Mouse (Mus musculus): ENCODE results near the gene Hmg20b. TPM values are rescaled to one million over a fixed set of nuclear protein-coding genes. Genes with fewer than 3 reads are reported as not detected.

Gene Hmg20b
- polyA plus RNA-seq, 1 experiment from 2014 or later: 86.5 TPM

DNA sequence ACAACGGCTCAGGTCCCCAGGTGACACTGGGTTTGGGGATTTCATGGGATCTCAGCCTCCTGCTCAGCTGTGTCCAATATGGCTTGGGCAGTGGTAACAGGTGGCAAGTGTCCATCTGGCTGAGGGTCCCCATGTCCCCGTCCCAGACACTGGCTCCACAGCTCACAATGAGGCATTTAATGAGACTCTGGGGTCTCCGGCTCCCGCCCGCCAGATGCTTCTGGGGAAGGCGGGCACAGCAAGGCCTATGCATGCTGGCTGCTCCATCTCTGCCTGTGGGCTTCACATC is 16.9 kb upstream of the Hmg20b start:
- Histone ChIP-seq H3K4me2 (ENCODE audit: low read depth, low read length) (no peak overlapping the region), H3K27me3 (ENCODE audit: control insufficient read depth, insufficient read depth, low read length) (no peaks in the 10 kb centered on the region), H3K9me3 (replicated peaks; ENCODE audit: control insufficient read depth, low read length) (no peaks in the 10 kb centered on the region), H3K36me3 (ENCODE audit: control insufficient read depth, insufficient read depth) (peaks cover 43% of the 10 kb centered on the region), H3K4me3 (ENCODE audit: low read length) (no peak overlapping the region), H3K4me1 (ENCODE audit: control insufficient read depth, insufficient read depth, low read length) (peaks cover 34% of the 10 kb centered on the region), H3K9ac (ENCODE audit: low read length) (no peak overlapping the region), H3K27ac (ENCODE audit: low read length) (no peak overlapping the region)
- WGBS: 88% methylated on average over 6 of the region's 6 CpGs
- ATAC-seq (replicated peaks; ENCODE audit: extremely low read depth, insufficient read depth, low FRiP score): no peak

DNA sequence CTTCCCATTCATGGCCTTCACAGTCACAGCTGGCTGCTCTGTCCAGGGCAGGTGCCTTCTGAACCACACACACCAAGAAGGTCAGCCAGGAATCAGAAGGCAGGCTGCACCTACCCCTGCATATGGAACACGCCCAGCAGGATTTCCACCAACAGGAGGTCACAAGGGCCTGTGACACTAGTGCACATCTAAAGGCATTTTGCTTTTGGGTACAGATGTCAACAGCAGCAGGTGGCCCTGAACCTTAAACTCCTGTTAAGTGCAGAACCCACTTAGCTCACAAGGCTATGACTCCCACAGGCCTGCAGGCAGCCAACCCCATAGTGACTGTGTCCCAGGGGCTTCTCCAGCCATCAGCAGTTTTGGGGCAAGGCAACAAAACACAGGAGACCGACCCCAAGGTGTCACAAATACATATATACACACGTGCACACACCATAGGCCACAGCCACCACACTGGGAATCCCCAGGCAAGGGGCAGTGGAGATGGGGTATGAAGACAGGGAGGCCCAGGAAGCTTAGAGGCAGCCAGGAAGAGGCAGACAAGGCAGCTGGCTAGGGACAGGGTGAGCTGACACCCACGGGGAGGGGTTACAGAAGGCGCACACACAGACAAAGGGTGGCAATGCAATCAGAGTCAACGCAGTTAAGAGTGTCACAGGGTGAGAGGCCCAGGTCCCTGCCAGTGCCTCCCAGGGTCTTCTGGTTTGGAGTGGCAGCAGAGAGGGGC is 16.4 kb upstream of the Hmg20b start:
- Histone ChIP-seq H3K4me3 (ENCODE audit: low read length) (no peak overlapping the region), H3K9me3 (replicated peaks; ENCODE audit: control insufficient read depth, low read length) (no peaks in the 10 kb centered on the region), H3K4me2 (ENCODE audit: low read depth, low read length) (no peak overlapping the region), H3K9ac (ENCODE audit: low read length) (no peak overlapping the region), H3K4me1 (ENCODE audit: control insufficient read depth, insufficient read depth, low read length) (peaks cover 37% of the 10 kb centered on the region), H3K27me3 (ENCODE audit: control insufficient read depth, insufficient read depth, low read length) (no peaks in the 10 kb centered on the region), H3K27ac (ENCODE audit: low read length) (no peak overlapping the region), H3K36me3 (ENCODE audit: control insufficient read depth, insufficient read depth) (peaks cover 45% of the 10 kb centered on the region)
- 59% methylated on average over 6 of the region's 6 CpGs for WGBS
- no peak for ATAC-seq (replicated peaks; ENCODE audit: extremely low read depth, insufficient read depth, low FRiP score)

- no peaks in the 10 kb centered on the region for H3K27me3 ChIP-seq (ENCODE audit: control insufficient read depth, insufficient read depth, low read length)
- no peak within 1 kb of the TSS for H3K27ac ChIP-seq (ENCODE audit: low read length)
- peaks cover 37% of the 10 kb centered on the region for H3K4me1 ChIP-seq (ENCODE audit: control insufficient read depth, insufficient read depth, low read length)
- no peaks in the 10 kb centered on the region for H3K9me3 ChIP-seq (replicated peaks; ENCODE audit: control insufficient read depth, low read length)
- H3K4me2 ChIP-seq (ENCODE audit: low read depth, low read length): peak within 1 kb of the TSS; percentile 68
- peak within 1 kb of the TSS; percentile 46 for H3K4me3 ChIP-seq (ENCODE audit: low read length)
- 33% methylated on average over 12 of the region's 12 CpGs for WGBS
- H3K9ac ChIP-seq (ENCODE audit: low read length): peak within 1 kb of the TSS; percentile 70
- peaks cover 46% of the 10 kb centered on the region for H3K36me3 ChIP-seq (ENCODE audit: control insufficient read depth, insufficient read depth)
- no peak for ATAC-seq (replicated peaks; ENCODE audit: extremely low read depth, insufficient read depth, low FRiP score)
Measured at GRCm38 (mm10) chr10:81365672-81366476, 15.6 kb upstream of the Hmg20b start, which contains the start of gene 4930404N11Rik. Gene 4930404N11Rik, minus strand, starts transcription at chr10:81365816.

DNA sequence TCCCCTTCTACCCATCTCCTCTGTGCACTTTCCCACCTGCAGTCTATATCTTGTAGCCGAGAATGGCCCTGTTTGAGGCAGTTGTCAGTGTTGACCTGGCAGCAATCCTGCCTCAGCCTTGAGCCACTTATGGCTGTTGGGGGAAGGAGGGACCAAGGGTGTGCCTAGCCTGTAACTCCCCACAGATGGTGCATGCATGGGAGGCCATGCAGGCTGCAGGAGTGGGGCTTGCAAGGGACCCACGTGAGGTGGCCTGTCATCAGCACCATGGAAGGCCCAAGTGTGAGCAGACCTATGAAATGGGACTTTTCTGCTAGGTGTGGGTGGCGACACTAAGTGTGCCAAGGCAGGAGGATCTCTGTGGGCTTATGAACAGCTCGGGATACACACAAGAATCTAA is 14.8 kb upstream of the Hmg20b start:
- peak overlapping the region; percentile 70; the same call in 1 of the 2 replicates for H3K9ac ChIP-seq (ENCODE audit: low read length)
- H3K4me3 ChIP-seq (ENCODE audit: low read length): no peak overlapping the region
- H3K27me3 ChIP-seq (ENCODE audit: control insufficient read depth, insufficient read depth, low read length): no peaks in the 10 kb centered on the region
- WGBS: 38% methylated on average over 4 of the region's 4 CpGs
- H3K4me2 ChIP-seq (ENCODE audit: low read depth, low read length): peak overlapping the region; percentile 68; the same call in 1 of the 2 replicates
- peaks cover 37% of the 10 kb centered on the region for H3K4me1 ChIP-seq (ENCODE audit: control insufficient read depth, insufficient read depth, low read length)
- peaks cover 41% of the 10 kb centered on the region for H3K36me3 ChIP-seq (ENCODE audit: control insufficient read depth, insufficient read depth)
- no peak overlapping the region for H3K27ac ChIP-seq (ENCODE audit: low read length)
- H3K9me3 ChIP-seq (replicated peaks; ENCODE audit: control insufficient read depth, low read length): no peaks in the 10 kb centered on the region
- ATAC-seq (replicated peaks; ENCODE audit: extremely low read depth, insufficient read depth, low FRiP score): 0 out of 2 replicates have a peak, but pooled peaks have one; percentile 8

DNA sequence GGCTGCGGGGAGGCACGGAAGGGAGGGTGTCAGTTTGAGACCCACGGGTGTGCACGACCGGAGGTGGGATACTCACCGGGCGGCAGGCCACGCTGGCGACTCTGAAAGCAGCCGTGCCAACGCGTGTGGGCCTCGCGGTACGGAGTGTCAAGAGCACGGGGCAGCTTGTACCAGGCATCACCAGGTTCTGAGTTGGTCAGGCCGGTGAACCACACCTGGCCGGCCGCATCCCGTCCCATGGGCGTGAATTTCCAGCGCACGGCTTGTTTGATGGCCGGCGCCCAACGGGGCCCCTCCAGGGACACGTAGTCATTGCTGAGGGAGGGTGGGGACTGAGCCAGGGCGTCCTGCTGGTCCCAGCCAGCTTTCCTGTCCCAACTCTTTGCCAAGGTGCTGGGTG is 14.4 kb upstream of the Hmg20b start:
- no peaks in the 10 kb centered on the region for H3K27me3 ChIP-seq (ENCODE audit: control insufficient read depth, insufficient read depth, low read length)
- 17% methylated on average over 28 of the region's 28 CpGs for WGBS
- peak overlapping the region; percentile 68 for H3K4me2 ChIP-seq (ENCODE audit: low read depth, low read length)
- peaks cover 40% of the 10 kb centered on the region for H3K36me3 ChIP-seq (ENCODE audit: control insufficient read depth, insufficient read depth)
- H3K9me3 ChIP-seq (replicated peaks; ENCODE audit: control insufficient read depth, low read length): no peaks in the 10 kb centered on the region
- ATAC-seq (replicated peaks; ENCODE audit: extremely low read depth, insufficient read depth, low FRiP score): no peak
- H3K4me3 ChIP-seq (ENCODE audit: low read length): peak overlapping the region; percentile 46
- H3K9ac ChIP-seq (ENCODE audit: low read length): peak overlapping the region; percentile 70
- 0 out of 2 replicates have a peak overlapping the region, but pooled peaks have one; percentile 4 for H3K27ac ChIP-seq (ENCODE audit: low read length)
- H3K4me1 ChIP-seq (ENCODE audit: control insufficient read depth, insufficient read depth, low read length): peaks cover 37% of the 10 kb centered on the region

DNA sequence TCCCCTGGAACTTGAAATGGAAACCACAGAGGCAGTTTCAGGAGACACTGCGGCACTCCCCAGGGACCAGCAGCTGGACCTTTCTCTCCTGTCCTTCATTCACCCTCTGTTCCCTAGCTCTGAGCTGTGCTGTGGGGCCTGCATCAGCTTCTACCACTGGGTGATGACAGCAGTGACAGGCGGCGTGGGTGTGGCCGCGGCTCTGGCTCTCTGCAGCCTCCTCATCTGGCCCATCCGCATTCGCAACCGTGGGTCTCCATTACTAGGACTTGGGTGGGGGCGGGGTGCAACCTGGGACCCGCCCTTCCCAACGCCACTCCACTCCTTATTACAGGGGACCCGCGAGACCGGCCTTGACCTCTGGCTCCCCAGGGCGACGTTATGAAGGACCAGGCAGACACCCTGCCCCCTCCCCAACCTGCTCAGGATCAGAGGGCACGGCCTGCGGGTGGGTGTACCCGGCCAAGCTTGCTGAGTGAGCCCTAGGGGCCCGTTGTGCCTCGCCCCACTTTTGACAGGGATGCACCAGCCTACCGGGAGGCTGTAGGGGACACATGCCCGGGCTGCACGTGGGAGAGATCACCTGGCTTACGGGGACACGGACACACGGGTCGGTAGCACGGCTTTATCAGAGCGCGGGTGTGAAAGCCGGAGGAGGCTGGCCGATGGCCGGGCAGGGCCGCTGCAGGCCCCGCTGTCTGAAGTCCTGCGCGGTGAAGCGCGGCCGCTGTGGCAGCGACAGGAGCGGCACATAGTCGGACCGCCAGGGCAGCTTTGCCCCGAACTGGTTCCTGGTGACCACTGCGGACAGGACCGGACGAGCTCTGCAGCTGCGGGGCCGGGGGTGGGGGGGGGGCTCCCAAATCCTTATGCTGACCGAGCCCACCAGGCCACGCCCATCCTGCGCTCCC is 13.4 kb upstream of the Hmg20b start:
- Histone ChIP-seq H3K9ac (ENCODE audit: low read length) (peak overlapping the region; percentile 70), H3K9me3 (replicated peaks; ENCODE audit: control insufficient read depth, low read length) (no peaks in the 10 kb centered on the region), H3K27ac (ENCODE audit: low read length) (peak overlapping the region; percentile 95), H3K4me2 (ENCODE audit: low read depth, low read length) (peak overlapping the region; percentile 68), H3K27me3 (ENCODE audit: control insufficient read depth, insufficient read depth, low read length) (no peaks in the 10 kb centered on the region), H3K4me3 (ENCODE audit: low read length) (peak overlapping the region; percentile 46), H3K4me1 (ENCODE audit: control insufficient read depth, insufficient read depth, low read length) (peaks cover 42% of the 10 kb centered on the region), H3K36me3 (ENCODE audit: control insufficient read depth, insufficient read depth) (peaks cover 31% of the 10 kb centered on the region)
- 12% methylated on average over 53 of the region's 54 CpGs for WGBS
- peak; percentile 76 for ATAC-seq (replicated peaks; ENCODE audit: extremely low read depth, insufficient read depth, low FRiP score)

- peak overlapping the region; percentile 68 for H3K4me2 ChIP-seq (ENCODE audit: low read depth, low read length)
- peak overlapping the region; percentile 26 for H3K4me3 ChIP-seq (ENCODE audit: low read length)
- ATAC-seq (replicated peaks; ENCODE audit: extremely low read depth, insufficient read depth, low FRiP score): peak; percentile 18; the same call in 1 of the 2 replicates
- no peaks in the 10 kb centered on the region for H3K27me3 ChIP-seq (ENCODE audit: control insufficient read depth, insufficient read depth, low read length)
- H3K27ac ChIP-seq (ENCODE audit: low read length): peak overlapping the region; percentile 95
- H3K4me1 ChIP-seq (ENCODE audit: control insufficient read depth, insufficient read depth, low read length): peaks cover 50% of the 10 kb centered on the region
- 46% methylated on average over 12 of the region's 12 CpGs for WGBS
- peaks cover 20% of the 10 kb centered on the region for H3K36me3 ChIP-seq (ENCODE audit: control insufficient read depth, insufficient read depth)
- H3K9me3 ChIP-seq (replicated peaks; ENCODE audit: control insufficient read depth, low read length): no peaks in the 10 kb centered on the region
- peak overlapping the region; percentile 70 for H3K9ac ChIP-seq (ENCODE audit: low read length)
Measured at GRCm38 (mm10) chr10:81362336-81362949, 12.2 kb upstream of the Hmg20b start.

DNA sequence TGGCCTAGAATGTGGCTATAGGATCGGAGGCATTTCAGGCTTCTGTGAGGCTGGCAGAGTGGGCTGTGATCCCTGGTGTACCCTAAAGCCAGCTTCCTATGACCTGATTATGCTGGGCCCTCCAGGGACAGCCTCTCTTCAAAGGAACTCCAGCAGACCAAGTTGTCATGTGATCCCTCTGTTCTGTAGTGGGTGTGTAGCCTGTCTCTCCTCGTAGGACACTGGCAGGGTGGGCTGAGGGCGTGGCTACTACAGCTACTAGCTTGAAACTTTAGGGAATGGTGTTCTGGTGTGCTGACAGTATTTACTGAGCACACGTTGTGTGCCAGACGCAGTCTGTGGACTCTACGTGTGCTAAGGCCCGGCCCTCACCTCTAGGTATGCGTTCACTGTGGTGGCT is 10.4 kb upstream of the Hmg20b start:
- ATAC-seq (replicated peaks; ENCODE audit: extremely low read depth, insufficient read depth, low FRiP score): no peak
- Histone ChIP-seq H3K4me1 (ENCODE audit: control insufficient read depth, insufficient read depth, low read length) (peaks cover 54% of the 10 kb centered on the region), H3K9ac (ENCODE audit: low read length) (0 out of 2 replicates have a peak overlapping the region, but pooled peaks have one; percentile 10), H3K4me3 (ENCODE audit: low read length) (no peak overlapping the region), H3K36me3 (ENCODE audit: control insufficient read depth, insufficient read depth) (peaks cover 12% of the 10 kb centered on the region; the same call in 1 of the 2 replicates), H3K27me3 (ENCODE audit: control insufficient read depth, insufficient read depth, low read length) (no peaks in the 10 kb centered on the region), H3K4me2 (ENCODE audit: low read depth, low read length) (peak overlapping the region; percentile 17; the same call in 1 of the 2 replicates), H3K9me3 (replicated peaks; ENCODE audit: control insufficient read depth, low read length) (no peaks in the 10 kb centered on the region), H3K27ac (ENCODE audit: low read length) (peak overlapping the region; percentile 38)
- 54% methylated on average over 8 of the region's 8 CpGs for WGBS
